Mouse (Mus musculus): ENCODE measurements at regions not wholly inside any gene's neighbourhood (a gene's known extent, or its start where the extent isn't known, plus 50 kb on each side); places are given as distances from the start of the nearest gene placed in this dataset.

DNA sequence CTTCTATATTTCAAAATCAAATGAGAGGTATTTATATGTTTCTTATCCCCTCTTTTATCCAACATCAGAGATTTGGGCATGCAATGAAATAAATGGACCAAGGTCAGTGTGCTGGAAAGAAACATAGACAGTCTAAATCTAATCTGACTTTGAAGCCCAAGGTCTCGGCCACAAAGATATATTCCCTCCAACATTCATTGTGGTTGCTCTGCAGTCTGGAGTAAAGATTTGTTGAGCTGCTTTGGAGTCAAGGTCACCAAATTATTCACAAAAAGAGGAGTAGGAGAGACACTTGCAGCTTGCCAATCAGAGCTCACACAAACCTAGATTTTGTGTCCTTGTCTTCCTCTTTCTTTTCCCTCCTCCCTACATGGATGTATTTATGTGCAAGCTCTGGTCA is 304.2 kb upstream of the Itga1 start:
- no peak overlapping the region for H3K27ac ChIP-seq (ENCODE audit: insufficient read depth, low read length)
- H3K4me1 ChIP-seq (ENCODE audit: control insufficient read depth, insufficient read depth, low read length) = no peaks in the 10 kb centered on the region
- H3K4me3 ChIP-seq (ENCODE audit: insufficient read depth, low read length) = no peak overlapping the region
- TF ChIP-seq POLR2A (IDR thresholded peaks at IDR 0.05; ENCODE audit: low read depth, low read length) (no peak), CTCF (IDR thresholded peaks at IDR 0.05; ENCODE audit: borderline replicate concordance, insufficient read depth, low read length) (no peak)

DNA sequence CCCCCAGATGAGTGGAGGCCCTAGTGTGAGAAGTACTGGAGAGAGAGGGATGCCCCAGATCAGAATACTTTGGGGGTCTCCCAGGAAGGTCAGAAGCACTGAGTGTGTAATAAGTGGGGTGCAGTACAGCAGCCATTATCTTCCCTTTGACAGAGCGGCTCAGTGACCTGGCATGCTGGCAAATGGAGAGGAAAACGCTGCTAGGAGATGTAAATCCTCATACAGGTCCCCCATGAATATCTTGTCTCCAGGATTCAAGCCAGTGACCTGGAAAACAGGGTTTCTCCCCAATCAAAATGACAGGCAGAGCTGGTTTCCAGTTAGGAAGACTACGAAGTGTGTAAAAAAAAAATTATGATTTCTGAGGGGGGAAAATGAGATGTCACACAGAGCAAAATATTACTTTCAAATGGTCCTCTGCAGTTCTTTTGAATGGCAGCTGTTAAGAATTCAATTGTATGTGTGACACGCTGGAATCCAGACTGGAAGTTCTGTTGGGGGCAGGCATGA is 299.0 kb upstream of the Itga1 start:
- H3K4me3 ChIP-seq (ENCODE audit: insufficient read depth, low read length) = no peak overlapping the region
- no peak overlapping the region for H3K27ac ChIP-seq (ENCODE audit: insufficient read depth, low read length)

DNA sequence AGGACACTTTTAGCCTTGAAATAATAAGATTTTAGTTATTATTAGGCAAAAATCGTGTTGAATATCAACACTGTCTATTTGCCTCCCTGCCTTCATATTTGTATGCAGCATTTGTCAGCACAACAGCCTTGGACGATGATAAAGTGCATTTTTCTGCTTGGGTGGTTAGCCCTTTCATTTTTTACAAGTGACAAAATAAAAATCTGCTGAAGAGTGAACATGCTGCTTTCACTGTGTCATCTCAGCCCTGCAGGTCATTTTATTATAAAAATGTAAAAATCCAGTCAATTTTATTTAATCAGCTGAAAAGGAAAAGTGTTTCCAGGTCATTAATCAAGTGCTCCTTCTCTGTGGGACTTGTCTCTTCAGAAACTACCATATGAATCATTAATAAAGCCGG is 277.9 kb upstream of the Itga1 start:
- no peak for TF ChIP-seq CTCF (IDR thresholded peaks at IDR 0.05; ENCODE audit: borderline replicate concordance, insufficient read depth, low read length)
- H3K27ac ChIP-seq (ENCODE audit: insufficient read depth, low read length) = no peak overlapping the region
- H3K4me1 ChIP-seq (ENCODE audit: control insufficient read depth, insufficient read depth, low read length) = no peaks in the 10 kb centered on the region
- no peak overlapping the region for H3K4me3 ChIP-seq (ENCODE audit: insufficient read depth, low read length)

More for the DNA sequence above, 299.0 kb upstream of the Itga1 start:
- no peak for TF ChIP-seq CTCF (IDR thresholded peaks at IDR 0.05; ENCODE audit: borderline replicate concordance, insufficient read depth, low read length)
- TF ChIP-seq POLR2A (IDR thresholded peaks at IDR 0.05; ENCODE audit: low read depth, low read length) = no peak
- H3K4me1 ChIP-seq (ENCODE audit: control insufficient read depth, insufficient read depth, low read length) = no peaks in the 10 kb centered on the region

DNA sequence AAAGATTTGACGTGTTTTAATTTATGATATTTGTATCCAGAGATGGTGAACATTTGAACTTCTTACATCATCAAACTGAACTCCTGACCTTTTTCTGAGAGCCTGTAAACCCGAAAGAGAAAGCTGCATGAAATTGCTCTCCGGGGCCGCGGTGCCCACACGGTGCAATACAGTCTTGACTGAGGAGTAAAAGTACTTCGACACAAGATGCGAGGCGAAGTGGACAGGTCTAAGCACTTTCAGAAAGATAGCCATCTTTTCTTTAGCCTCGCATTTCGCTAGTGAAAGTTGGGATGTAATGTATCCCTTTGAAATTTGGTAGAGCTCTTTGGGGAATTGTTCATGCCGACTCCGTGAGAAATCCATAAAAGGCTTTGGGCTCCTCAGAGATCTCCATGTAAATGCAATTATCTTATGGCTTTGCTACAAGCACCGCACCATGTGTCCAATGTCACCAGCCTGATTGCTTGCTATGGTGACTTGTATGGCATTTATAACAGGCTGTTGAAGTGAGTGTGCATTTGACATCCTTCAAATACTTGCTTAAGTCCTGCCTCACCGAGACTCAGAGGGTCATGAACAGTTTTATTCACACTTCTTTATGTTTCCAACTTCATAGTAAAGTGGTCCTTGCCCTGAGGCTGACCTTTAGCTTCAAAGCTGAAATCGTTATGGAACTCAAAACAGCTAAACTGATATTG is 274.6 kb upstream of the Itga1 start:
- H3K27ac ChIP-seq (ENCODE audit: insufficient read depth, low read length) = no peak overlapping the region
- H3K4me3 ChIP-seq (ENCODE audit: insufficient read depth, low read length) = no peak overlapping the region
- TF ChIP-seq CTCF (IDR thresholded peaks at IDR 0.05; ENCODE audit: borderline replicate concordance, insufficient read depth, low read length) (no peak), POLR2A (IDR thresholded peaks at IDR 0.05; ENCODE audit: low read depth, low read length) (no peak)
- no peaks in the 10 kb centered on the region for H3K4me1 ChIP-seq (ENCODE audit: control insufficient read depth, insufficient read depth, low read length)

DNA sequence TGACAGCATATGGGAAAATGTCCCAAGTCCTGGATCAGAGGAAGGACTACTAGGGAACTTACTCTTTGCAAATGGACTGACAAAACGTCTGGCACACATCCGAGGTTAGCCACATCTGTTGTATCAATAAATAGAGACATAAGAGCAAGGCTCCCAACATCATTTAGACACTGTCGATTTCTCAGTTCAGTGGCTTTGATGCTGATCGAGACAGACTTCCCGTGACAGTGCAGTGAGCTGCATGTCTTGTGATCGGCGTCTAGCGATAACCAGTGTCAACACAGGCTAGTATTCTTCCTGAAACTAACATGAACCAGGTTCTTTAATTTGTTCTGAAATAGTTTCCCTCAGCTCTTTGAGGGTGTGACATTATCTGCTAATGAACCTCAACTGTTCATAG is 259.7 kb upstream of the Itga1 start:
- TF ChIP-seq POLR2A (IDR thresholded peaks at IDR 0.05; ENCODE audit: low read depth, low read length) (no peak), CTCF (IDR thresholded peaks at IDR 0.05; ENCODE audit: borderline replicate concordance, insufficient read depth, low read length) (no peak)
- Histone ChIP-seq H3K4me3 (ENCODE audit: insufficient read depth, low read length) (no peak overlapping the region), H3K27ac (ENCODE audit: insufficient read depth, low read length) (no peak overlapping the region), H3K4me1 (ENCODE audit: control insufficient read depth, insufficient read depth, low read length) (no peaks in the 10 kb centered on the region)

DNA sequence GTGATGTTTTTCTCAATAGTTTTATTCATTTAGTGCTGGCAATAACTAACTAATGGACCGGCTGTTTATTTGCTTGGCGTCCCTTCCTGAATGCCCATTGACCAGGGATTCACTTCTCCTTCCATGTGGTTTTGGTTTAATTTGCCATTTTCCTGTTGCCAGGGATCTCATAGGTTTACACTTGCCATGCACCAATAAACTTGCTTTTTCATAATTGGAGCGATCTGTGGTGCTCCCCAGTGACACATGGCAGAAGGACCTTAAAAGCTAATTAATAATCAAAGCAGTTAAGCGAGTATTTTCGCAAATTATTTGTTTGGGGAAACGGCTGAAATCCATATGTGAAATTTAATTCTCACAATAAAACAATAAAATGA is 245.2 kb upstream of the Itga1 start:
- H3K27ac ChIP-seq (ENCODE audit: insufficient read depth, low read length) = no peak overlapping the region
- H3K4me3 ChIP-seq (ENCODE audit: insufficient read depth, low read length) = no peak overlapping the region
- TF ChIP-seq POLR2A (IDR thresholded peaks at IDR 0.05; ENCODE audit: low read depth, low read length) = no peak
- TF ChIP-seq CTCF (IDR thresholded peaks at IDR 0.05; ENCODE audit: borderline replicate concordance, insufficient read depth, low read length) = no peak
- H3K4me1 ChIP-seq (ENCODE audit: control insufficient read depth, insufficient read depth, low read length) = no peaks in the 10 kb centered on the region

DNA sequence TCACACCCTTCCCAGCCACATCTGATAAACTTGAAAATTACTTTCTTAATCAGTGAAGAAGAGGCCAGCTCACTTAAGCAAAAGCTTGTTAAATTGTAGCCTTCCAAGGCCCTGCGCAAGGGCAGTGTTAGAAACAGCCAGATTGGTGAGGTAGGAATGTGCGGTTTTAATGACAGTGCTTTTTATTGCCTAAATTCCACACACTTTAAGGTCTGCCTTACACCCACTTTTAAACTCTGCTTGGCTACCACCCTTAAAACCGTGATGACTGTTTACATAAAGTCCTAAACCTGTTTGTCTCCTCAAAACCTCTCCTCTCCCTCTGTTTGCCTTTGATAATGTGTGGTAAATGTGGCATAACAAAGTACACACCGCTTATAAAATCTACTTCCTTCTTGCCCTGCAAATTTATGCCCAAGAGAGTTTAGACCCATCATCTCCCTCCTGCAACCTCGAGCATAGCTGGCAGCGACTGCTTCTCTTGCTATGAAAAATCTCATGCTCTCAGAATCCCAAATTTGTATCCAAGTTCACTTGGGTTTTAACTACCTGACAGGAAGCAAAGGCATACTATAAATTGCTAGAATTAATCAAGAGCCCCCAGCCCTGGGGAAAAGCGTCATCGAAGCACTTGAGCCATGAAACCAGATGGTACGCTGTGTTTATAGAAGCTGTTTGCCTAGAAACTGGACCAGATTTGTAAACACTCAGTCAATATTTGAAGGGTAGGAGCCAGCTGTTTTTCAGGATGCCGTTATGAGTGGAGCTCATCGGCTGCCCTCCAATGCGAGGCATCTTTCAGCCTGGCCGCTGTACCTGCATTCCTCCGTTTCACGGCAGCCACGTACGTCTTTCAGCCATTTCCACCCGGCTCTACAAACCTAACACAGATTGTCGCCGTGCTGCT is 244.6 kb upstream of the Itga1 start:
- no peaks in the 10 kb centered on the region for H3K4me1 ChIP-seq (ENCODE audit: control insufficient read depth, insufficient read depth, low read length)
- H3K27ac ChIP-seq (ENCODE audit: insufficient read depth, low read length) = no peak overlapping the region
- H3K4me3 ChIP-seq (ENCODE audit: insufficient read depth, low read length) = no peak overlapping the region
- TF ChIP-seq POLR2A (IDR thresholded peaks at IDR 0.05; ENCODE audit: low read depth, low read length) (no peak), CTCF (IDR thresholded peaks at IDR 0.05; ENCODE audit: borderline replicate concordance, insufficient read depth, low read length) (no peak)

DNA sequence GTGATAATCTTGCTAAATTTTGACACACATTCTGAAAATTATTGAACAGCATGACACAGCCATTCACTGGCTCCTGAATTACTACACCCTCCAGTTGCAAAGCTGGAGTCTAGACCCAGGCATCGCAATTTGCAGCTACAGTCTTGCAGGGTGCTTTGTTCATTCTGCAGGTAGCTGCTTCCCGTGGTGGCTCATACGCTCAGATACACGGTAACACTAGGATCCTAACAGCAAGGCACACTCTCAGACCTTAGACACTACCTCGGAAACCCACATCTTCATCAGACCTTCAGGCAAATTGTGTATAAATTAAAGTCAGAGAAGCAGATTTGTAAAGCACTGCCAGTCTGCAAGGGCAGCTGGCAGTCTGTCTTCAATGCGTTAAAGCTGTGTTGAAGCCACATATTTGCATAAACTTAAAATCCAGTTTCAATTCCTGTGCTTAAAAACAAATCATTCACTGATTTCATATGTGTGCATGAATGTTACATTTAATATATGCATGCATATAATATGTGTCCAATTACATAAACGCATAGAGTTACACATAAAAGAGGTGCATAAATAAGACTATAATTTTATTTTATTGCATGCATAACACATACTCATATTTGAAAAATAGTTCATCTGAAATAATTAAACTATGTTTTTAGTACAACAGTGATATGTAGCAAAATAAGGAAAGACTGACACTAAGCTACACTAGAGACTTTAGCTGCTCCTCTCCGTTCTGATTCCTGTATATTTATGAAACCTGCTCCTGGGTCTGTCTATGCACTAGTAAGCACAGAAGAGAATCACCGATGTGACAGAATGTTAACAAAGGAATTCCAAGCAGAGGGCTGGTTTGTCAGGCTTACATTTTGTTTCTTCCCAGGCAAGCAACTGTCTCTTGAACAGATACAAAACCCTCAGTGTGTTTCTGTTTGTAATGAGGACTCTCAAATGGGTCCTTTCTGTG is 227.5 kb upstream of the Itga1 start:
- TF ChIP-seq CTCF (IDR thresholded peaks at IDR 0.05; ENCODE audit: borderline replicate concordance, insufficient read depth, low read length) = no peak
- no peak for TF ChIP-seq POLR2A (IDR thresholded peaks at IDR 0.05; ENCODE audit: low read depth, low read length)
- Histone ChIP-seq H3K4me1 (ENCODE audit: control insufficient read depth, insufficient read depth, low read length) (no peaks in the 10 kb centered on the region), H3K27ac (ENCODE audit: insufficient read depth, low read length) (no peak overlapping the region), H3K4me3 (ENCODE audit: insufficient read depth, low read length) (no peak overlapping the region)

DNA sequence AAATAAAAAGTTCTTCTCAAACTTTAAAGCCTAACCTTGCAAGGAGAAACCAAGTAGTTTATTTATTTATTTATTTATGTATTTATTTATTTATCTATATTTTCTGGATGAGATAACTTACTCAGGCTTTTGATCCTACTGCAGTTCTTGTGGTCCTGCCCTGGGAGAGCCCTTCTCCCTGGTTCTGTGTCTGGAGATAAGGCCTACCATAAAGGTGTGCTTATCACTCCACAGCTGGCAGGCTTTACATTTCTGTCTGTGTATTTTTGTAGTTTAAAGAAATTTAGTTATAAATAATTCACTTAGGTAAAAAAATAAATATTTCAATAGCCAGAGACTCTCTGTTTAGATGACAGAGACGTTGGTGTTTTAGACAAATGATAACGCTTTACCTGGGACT is 224.5 kb upstream of the Itga1 start:
- Histone ChIP-seq H3K4me1 (ENCODE audit: control insufficient read depth, insufficient read depth, low read length) (no peaks in the 10 kb centered on the region), H3K4me3 (ENCODE audit: insufficient read depth, low read length) (no peak overlapping the region), H3K27ac (ENCODE audit: insufficient read depth, low read length) (no peak overlapping the region)
- TF ChIP-seq CTCF (IDR thresholded peaks at IDR 0.05; ENCODE audit: borderline replicate concordance, insufficient read depth, low read length) (no peak), POLR2A (IDR thresholded peaks at IDR 0.05; ENCODE audit: low read depth, low read length) (no peak)
